Mouse (Mus musculus): Measurements from ENCODE around the gene Asb17. TPM values are rescaled to one million over a fixed set of nuclear protein-coding genes. Genes with fewer than 3 reads are reported as not detected.

Asb17 gene
- not detected in 2 replicates for polyA plus RNA-seq (2012; rRNA removed)

DNA sequence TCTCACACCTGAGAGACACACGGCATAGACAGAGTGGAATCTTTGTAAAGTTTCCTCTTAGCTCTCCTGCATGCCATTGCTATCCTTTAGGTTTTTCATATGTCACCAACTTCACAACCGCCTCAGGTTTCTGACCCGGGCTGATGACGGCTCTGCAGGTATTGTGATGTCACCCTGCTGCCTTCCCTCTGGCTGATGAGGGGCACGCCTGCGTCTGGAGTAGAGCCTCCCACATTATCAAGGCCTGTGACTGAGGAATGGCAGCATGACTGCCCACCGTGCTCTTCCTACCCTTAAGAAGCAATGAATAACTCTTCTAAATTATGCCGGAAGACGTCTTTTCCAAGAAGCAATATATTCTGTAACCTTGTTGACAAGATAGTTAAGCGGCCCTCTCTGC is at the start of gene Asb17:
TSS of gene Asb17 (plus strand) at position 180 of the 400 bp plus-strand sequence.
- Histone ChIP-seq H3K4me1 (ENCODE audit: control insufficient read depth, insufficient read depth, insufficient read length, low read length) (no peaks in the 10 kb centered on the region), H3K4me3 (ENCODE audit: low read depth, low read length) (no peak within 1 kb of the TSS), H3K36me3 (ENCODE audit: control insufficient read depth, insufficient read depth, low read length) (no peaks in the 10 kb centered on the region), H3K27me3 (ENCODE audit: control insufficient read depth, insufficient read depth, low read length) (no peaks in the 10 kb centered on the region), H3K27ac (ENCODE audit: insufficient read depth, low read depth, low read length) (no peak within 1 kb of the TSS)
- WGBS, result 79% methylated on average over 10 of the region's 10 CpGs
- TF ChIP-seq CTCF (IDR thresholded peaks at IDR 0.05; ENCODE audit: extremely low read depth, insufficient read length, insufficient replicate concordance, low read depth, low read length) (no peak), POLR2A (IDR thresholded peaks at IDR 0.05; ENCODE audit: low read depth, low read length) (no peak)

DNA sequence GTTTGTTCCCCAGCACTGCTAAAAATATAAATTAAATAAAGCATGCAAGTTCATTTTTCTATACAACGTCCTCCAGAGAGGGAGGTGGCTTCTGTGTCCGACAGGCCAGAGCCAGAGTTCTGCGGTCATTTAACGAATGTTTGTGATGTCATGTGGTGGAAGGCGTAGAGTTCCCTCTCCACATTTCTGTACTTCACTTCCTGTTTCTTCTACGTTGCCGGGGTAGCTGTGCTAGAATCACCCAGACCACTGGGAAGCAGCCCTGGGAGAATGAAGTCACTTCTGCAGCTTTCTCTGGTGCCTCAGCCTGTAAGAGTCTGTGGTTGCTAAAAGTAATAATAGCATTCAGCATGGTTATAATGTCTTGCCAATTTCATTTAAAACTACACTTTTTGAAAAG is 46.4 kb upstream of the Asb17 start:
- no peaks in the 10 kb centered on the region for H3K27me3 ChIP-seq (ENCODE audit: control insufficient read depth, insufficient read depth, low read length)

DNA sequence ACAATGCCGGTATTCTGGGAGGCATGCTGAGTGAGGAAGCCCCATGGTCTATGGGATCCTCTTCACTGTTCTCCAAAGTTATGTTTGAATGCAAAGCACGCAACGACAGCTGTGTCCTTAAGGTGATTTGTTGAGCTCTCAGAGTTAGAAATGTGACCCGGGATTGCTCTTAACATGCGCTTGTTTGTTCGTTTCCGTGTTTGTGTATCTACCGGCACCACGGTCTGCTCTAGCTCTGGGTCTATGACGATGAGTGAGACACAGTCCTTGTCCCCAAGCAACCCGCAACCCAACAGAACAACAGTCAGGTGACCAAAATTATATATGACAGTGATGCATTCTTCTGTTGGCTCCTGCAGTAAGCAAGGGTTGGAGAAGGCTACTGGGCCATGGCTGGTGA is 44.4 kb upstream of the Asb17 start:
- no peaks in the 10 kb centered on the region for H3K27me3 ChIP-seq (ENCODE audit: control insufficient read depth, insufficient read depth, low read length)
- no peaks in the 10 kb centered on the region for H3K36me3 ChIP-seq (ENCODE audit: control insufficient read depth, insufficient read depth, low read length)
- H3K4me3 ChIP-seq (ENCODE audit: low read depth, low read length), result no peak overlapping the region
- H3K4me1 ChIP-seq (ENCODE audit: control insufficient read depth, insufficient read depth, insufficient read length, low read length), result no peaks in the 10 kb centered on the region
- H3K27ac ChIP-seq (ENCODE audit: insufficient read depth, low read depth, low read length), result no peak overlapping the region
- TF ChIP-seq CTCF (IDR thresholded peaks at IDR 0.05; ENCODE audit: extremely low read depth, insufficient read length, insufficient replicate concordance, low read depth, low read length) (no peak), POLR2A (IDR thresholded peaks at IDR 0.05; ENCODE audit: low read depth, low read length) (no peak)
- 92% methylated on average over 11 of the region's 11 CpGs for WGBS

More for the DNA sequence above, 46.4 kb upstream of the Asb17 start:
- H3K4me1 ChIP-seq (ENCODE audit: control insufficient read depth, insufficient read depth, insufficient read length, low read length), result no peaks in the 10 kb centered on the region
- H3K36me3 ChIP-seq (ENCODE audit: control insufficient read depth, insufficient read depth, low read length), result no peaks in the 10 kb centered on the region
- H3K4me3 ChIP-seq (ENCODE audit: low read depth, low read length), result no peak overlapping the region
- 53% methylated on average over 7 of the region's 7 CpGs for WGBS
- no peak for TF ChIP-seq CTCF (IDR thresholded peaks at IDR 0.05; ENCODE audit: extremely low read depth, insufficient read length, insufficient replicate concordance, low read depth, low read length)
- no peak for TF ChIP-seq POLR2A (IDR thresholded peaks at IDR 0.05; ENCODE audit: low read depth, low read length)
- no peak overlapping the region for H3K27ac ChIP-seq (ENCODE audit: insufficient read depth, low read depth, low read length)

DNA sequence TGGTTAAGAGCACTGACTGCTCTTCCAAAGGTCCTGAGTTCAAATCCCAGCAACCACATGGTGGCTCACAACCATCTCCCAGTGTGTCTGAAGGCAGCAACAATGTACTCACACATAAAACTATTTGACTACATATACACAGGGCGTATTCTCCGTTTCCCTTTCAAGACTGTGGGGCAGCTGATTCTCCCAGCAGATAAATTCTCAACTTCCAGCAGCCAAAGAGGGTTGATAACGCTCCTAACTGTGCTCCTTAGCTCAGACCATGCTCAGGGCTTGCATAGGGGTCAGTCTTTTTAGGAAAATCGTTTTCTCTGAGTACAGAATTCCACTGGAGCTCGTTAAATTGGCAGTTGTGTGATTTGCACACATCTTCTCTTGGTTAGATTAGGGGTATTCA is 43.3 kb upstream of the Asb17 start:
- no peaks in the 10 kb centered on the region for H3K4me1 ChIP-seq (ENCODE audit: control insufficient read depth, insufficient read depth, insufficient read length, low read length)
- H3K4me3 ChIP-seq (ENCODE audit: low read depth, low read length), result no peak overlapping the region
- no peak overlapping the region for H3K27ac ChIP-seq (ENCODE audit: insufficient read depth, low read depth, low read length)
- H3K27me3 ChIP-seq (ENCODE audit: control insufficient read depth, insufficient read depth, low read length), result no peaks in the 10 kb centered on the region
- 64% methylated on average over 5 of the region's 5 CpGs for WGBS
- TF ChIP-seq CTCF (IDR thresholded peaks at IDR 0.05; ENCODE audit: extremely low read depth, insufficient read length, insufficient replicate concordance, low read depth, low read length) (no peak), POLR2A (IDR thresholded peaks at IDR 0.05; ENCODE audit: low read depth, low read length) (no peak)
- no peaks in the 10 kb centered on the region for H3K36me3 ChIP-seq (ENCODE audit: control insufficient read depth, insufficient read depth, low read length)

DNA sequence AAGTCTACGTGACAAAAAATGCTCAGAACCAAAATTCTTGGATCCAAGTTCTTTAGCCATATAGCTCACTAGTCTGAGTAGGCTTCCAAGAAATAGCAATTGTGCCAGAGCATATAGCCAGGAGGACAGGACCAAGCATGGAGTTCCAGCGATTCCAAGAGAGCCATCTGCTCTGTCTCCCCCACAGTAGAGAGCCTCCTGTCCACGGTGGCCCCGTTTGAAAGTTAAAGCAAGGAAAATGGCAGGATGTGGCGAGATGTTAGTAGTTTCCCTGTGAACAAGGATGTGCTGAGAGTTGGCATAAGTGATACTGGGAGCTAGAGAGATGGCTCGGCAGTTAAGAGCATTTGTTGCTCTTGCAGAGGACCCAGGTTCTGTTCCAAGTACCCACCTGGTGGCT is 42.5 kb upstream of the Asb17 start:
- WGBS, result 79% methylated on average over 6 of the region's 6 CpGs

DNA sequence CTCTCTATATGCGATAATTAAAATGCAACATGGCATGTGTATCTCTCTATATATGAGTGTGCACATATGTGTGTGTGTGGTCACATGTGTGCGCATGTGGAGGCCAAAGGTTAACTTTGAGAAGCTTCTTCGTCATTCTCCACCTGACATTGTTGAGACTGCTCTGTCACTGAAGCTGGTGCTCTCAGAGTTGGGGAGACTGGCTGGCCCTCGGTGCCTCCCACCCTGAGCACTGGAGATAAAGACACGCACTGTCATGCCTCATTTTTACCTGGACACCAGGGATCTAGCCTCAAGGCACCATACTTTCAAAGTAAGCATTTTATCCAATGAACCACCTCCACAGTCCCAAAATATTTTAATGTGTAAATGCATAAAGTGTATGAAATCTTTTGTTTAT is 41.4 kb upstream of the Asb17 start:
- 80% methylated on average over 5 of the region's 5 CpGs for WGBS
- Histone ChIP-seq H3K36me3 (ENCODE audit: control insufficient read depth, insufficient read depth, low read length) (no peaks in the 10 kb centered on the region), H3K4me3 (ENCODE audit: low read depth, low read length) (no peak overlapping the region), H3K4me1 (ENCODE audit: control insufficient read depth, insufficient read depth, insufficient read length, low read length) (no peaks in the 10 kb centered on the region), H3K27ac (ENCODE audit: insufficient read depth, low read depth, low read length) (no peak overlapping the region), H3K27me3 (ENCODE audit: control insufficient read depth, insufficient read depth, low read length) (no peaks in the 10 kb centered on the region)
- TF ChIP-seq CTCF (IDR thresholded peaks at IDR 0.05; ENCODE audit: extremely low read depth, insufficient read length, insufficient replicate concordance, low read depth, low read length), result no peak

More for the DNA sequence above, 42.5 kb upstream of the Asb17 start:
- H3K27me3 ChIP-seq (ENCODE audit: control insufficient read depth, insufficient read depth, low read length), result no peaks in the 10 kb centered on the region
- H3K4me3 ChIP-seq (ENCODE audit: low read depth, low read length), result no peak overlapping the region
- H3K4me1 ChIP-seq (ENCODE audit: control insufficient read depth, insufficient read depth, insufficient read length, low read length), result no peaks in the 10 kb centered on the region
- no peak overlapping the region for H3K27ac ChIP-seq (ENCODE audit: insufficient read depth, low read depth, low read length)
- no peak for TF ChIP-seq CTCF (IDR thresholded peaks at IDR 0.05; ENCODE audit: extremely low read depth, insufficient read length, insufficient replicate concordance, low read depth, low read length)
- TF ChIP-seq POLR2A (IDR thresholded peaks at IDR 0.05; ENCODE audit: low read depth, low read length), result no peak
- no peaks in the 10 kb centered on the region for H3K36me3 ChIP-seq (ENCODE audit: control insufficient read depth, insufficient read depth, low read length)

DNA sequence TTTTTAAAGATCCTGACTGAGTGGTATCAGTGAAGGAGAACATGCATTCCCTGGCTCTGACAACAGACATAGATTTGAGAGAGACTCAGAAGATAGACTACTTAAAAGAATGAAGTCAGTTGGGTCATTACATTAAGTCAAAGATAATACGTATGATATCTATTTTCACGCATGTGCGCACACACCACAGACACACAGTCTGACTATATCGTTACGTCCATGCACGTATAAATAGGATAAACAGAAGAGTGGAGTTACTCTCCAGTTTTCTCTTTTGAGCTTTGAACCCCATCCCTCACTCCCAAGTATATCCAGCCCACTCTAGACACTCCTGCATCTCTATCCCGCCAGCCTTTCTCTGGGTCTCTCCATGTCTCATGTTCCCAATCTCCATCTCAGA is 40.0 kb upstream of the Asb17 start:
- Histone ChIP-seq H3K4me1 (ENCODE audit: control insufficient read depth, insufficient read depth, insufficient read length, low read length) (no peaks in the 10 kb centered on the region), H3K27ac (ENCODE audit: insufficient read depth, low read depth, low read length) (no peak overlapping the region), H3K27me3 (ENCODE audit: control insufficient read depth, insufficient read depth, low read length) (no peaks in the 10 kb centered on the region), H3K4me3 (ENCODE audit: low read depth, low read length) (no peak overlapping the region), H3K36me3 (ENCODE audit: control insufficient read depth, insufficient read depth, low read length) (no peaks in the 10 kb centered on the region)
- TF ChIP-seq POLR2A (IDR thresholded peaks at IDR 0.05; ENCODE audit: low read depth, low read length) (no peak), CTCF (IDR thresholded peaks at IDR 0.05; ENCODE audit: extremely low read depth, insufficient read length, insufficient replicate concordance, low read depth, low read length) (no peak)
- WGBS, result 91% methylated on average over 7 of the region's 7 CpGs
